Mouse (Mus musculus) ES-E14 (cell line): ENCODE measurements around the gene Vps33a. TPM values are rescaled to one million over a fixed set of nuclear protein-coding genes. Genes with fewer than 3 reads are reported as not detected.

Experiments used
- DNase-seq: peaks from one replicate; pipeline ENCODE4 v3.0.0-alpha.2; 2013; ENCODE audit warnings: low read depth, low spot score
- H3K27ac ChIP-seq: 2 replicates; pipeline ENCODE4 v1.5.1; 2012; ENCODE audit warnings: low read depth, mild to moderate bottlenecking, low read length, moderate library complexity, mixed read lengths; ENCODE audit not compliant: poor library complexity, insufficient read depth, severe bottlenecking
- H3K36me3 ChIP-seq: 2 replicates; pipeline ENCODE4 v1.6.1; 2012; ENCODE audit warnings: mild to moderate bottlenecking, low read length, moderate library complexity, mixed read lengths; ENCODE audit not compliant: control insufficient read depth, poor library complexity, insufficient read depth, severe bottlenecking
- H3K4me1 ChIP-seq, 2 experiments: fragments of 150-350 bp in 1 of 2; sonication (generic) in 1 of 2; 2 replicates each; pipeline ENCODE4 v1.6.1; 2012; ENCODE audit warnings: low read length in 2 of 2, mild to moderate bottlenecking in 1 of 2, mixed read lengths in 1 of 2; ENCODE audit not compliant: control insufficient read depth in 2 of 2, insufficient read depth in 2 of 2, poor library complexity in 1 of 2
- H3K4me3 ChIP-seq, 2 experiments: fragments of 150-350 bp in 1 of 2; sonication (generic) in 1 of 2; 2 replicates each; pipeline ENCODE4 v1.5.1; 2012; ENCODE audit warnings: low read length in 2 of 2, low read depth in 1 of 2, mild to moderate bottlenecking in 1 of 2, mixed read lengths in 1 of 2; ENCODE audit not compliant: insufficient read depth in 1 of 2, poor library complexity in 1 of 2, severe bottlenecking in 1 of 2
- H3K9ac ChIP-seq: 2 replicates; pipeline ENCODE4 v1.6.1; 2012; ENCODE audit warnings: low read depth, mild to moderate bottlenecking, low read length, mixed read lengths; ENCODE audit not compliant: poor library complexity, insufficient read depth, severe bottlenecking
- H3K9me3 ChIP-seq: fragments of 150-350 bp; sonication (generic); 2 replicates; pipeline ENCODE4 v1.6.1; 2012; ENCODE audit warnings: low read depth, mild to moderate bottlenecking, low read length; ENCODE audit not compliant: control insufficient read depth, insufficient read depth
- CHD2 ChIP-seq: IDR thresholded peaks from 2 replicates; pipeline ENCODE4 v1.6.1; 2014; ENCODE audit warnings: mild to moderate bottlenecking, low read depth, low read length, inconsistent platforms
- HCFC1 ChIP-seq: IDR thresholded peaks from 2 replicates; pipeline ENCODE4 v1.6.1; 2012; ENCODE audit warnings: low read length, inconsistent platforms, borderline replicate concordance; ENCODE audit not compliant: insufficient read depth
- MAFK ChIP-seq: IDR thresholded peaks from 2 replicates; pipeline ENCODE4 v1.6.1; 2014; ENCODE audit warnings: mild to moderate bottlenecking, low read depth, low read length, inconsistent platforms; ENCODE audit not compliant: insufficient read depth
- ZC3H11A ChIP-seq: IDR thresholded peaks from 2 replicates; pipeline ENCODE4 v1.6.1; 2012; ENCODE audit warnings: low read depth, mild to moderate bottlenecking, inconsistent platforms, low read length, borderline replicate concordance
- ZNF384 ChIP-seq: IDR thresholded peaks from 2 replicates; pipeline ENCODE4 v1.6.1; 2012; ENCODE audit warnings: low read depth, low read length, inconsistent platforms
- in situ Hi-C, 2 experiments: fragments of 600-800 bp; cut with MboI; formaldehyde crosslinking; loops; one replicate each; pipeline ENCODE4 v1.15.1; 2025; ENCODE audit warnings: low sequenced_read_pairs in 2 of 2, inconsistent platforms in 1 of 2; ENCODE audit not compliant: unreplicated experiment in 2 of 2
- total RNA-seq: library from RNA; depleted of rRNA; stranded (reverse); fragments of 300-350 nt; gene quantifications from 2 replicates; pipeline ENCODE4 v1.2.3, GENCODE M21; 2012; rRNA removed

The Vps33a gene
- total RNA-seq, 1 experiment = 23.0 TPM

DNA sequence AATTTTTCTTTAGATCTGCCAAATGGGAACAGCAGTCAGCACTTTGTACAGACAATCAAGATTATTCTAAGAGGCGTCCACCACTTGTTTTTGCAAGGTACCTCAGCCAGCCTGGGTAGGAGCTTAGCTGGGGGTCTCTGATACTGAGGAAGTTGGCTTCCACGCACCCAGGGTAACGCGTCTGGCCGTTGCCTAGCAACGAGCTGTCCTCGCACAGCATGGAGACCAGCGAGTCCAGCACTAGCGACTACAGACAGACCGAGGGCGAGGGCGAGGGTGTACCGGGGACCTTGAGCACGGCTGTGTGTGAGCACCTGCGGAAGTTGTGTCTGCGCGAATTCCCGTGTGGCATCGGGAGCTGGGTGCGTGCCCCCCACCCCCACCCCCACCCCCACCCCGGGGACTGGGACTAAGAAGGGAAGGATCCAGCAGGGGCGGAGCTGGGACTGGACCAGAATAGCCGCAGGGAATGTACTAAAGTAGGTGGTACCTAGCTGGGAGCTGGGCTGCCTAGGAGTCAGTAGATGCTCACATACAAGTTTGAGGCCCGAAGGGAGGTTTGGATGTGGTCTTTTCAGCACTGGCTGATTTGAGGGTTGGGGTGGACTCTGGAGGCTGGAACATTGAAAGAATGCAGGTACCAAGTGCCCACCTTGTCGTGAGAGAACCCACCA lies 83.6 kb downstream of the Vps33a start, which contains the start of the genes Lrrc43 and Il31:
Gene Lrrc43 (plus strand): TSS at position 194 of the 674 bp plus-strand sequence.
Gene Il31 (minus strand): TSS at position 378 of the 674 bp plus-strand sequence.
- TF ChIP-seq HCFC1 (no peak), MAFK (no peak), CHD2 (no peak), ZNF384 (no peak), ZC3H11A (no peak)
- no peaks in the 10 kb centered on the region for H3K9me3 ChIP-seq
- DNase-seq = no peak
- peaks cover 2 to 6% of the 10 kb centered on the region in 2 experiments; a peak in 1 of 4 replicates for H3K4me1 ChIP-seq
- H3K36me3 ChIP-seq = no peaks in the 10 kb centered on the region
- no peak within 1 kb of the TSS for H3K4me3 ChIP-seq
- no peak within 1 kb of the TSS for H3K9ac ChIP-seq
- H3K27ac ChIP-seq = no peak within 1 kb of the TSS
- in situ Hi-C loops = no loop called here

DNA sequence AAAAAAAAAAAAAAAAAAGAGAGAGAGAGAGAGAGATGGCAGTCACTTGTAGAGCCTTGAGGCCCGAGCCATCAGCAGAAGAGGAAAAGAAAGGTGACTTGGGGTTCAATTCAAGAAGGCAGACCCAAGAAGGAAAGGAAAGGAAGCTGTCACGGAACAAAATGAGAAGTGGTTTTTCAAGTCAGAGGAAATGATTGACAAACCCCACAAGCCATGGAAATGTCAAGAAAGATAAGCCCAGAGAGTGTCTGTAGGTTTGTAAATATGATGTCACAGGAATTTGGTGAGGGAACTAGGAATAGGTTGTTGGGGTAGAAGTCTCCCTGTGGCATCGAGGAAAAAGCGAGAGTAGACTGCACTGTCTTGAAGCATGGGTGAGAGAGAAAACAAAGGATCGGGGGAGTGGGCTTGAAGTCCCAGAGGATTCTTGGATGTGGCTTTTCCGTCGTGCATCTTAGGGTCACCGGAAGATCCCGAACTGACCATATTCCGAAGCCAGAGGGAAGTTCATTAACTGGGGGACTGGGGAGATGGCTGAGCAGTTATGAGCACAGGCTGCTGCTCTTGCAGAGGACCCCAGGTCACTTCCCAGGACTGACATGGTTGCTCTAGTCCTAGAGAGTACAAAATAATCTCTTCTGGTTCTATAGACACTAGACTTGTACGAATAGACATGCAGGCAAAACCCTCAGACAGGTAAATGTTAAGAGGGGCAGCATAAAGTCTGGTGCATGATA lies 85.0 kb downstream of the Vps33a start:
- no peaks in the 10 kb centered on the region for H3K36me3 ChIP-seq
- no peaks in the 10 kb centered on the region for H3K9me3 ChIP-seq
- in situ Hi-C loops = no loop called here
- no peak overlapping the region for H3K4me3 ChIP-seq
- DNase-seq = no peak
- peaks cover 2 to 6% of the 10 kb centered on the region in 2 experiments; a peak in 1 of 4 replicates for H3K4me1 ChIP-seq
- H3K9ac ChIP-seq = no peak overlapping the region
- H3K27ac ChIP-seq = no peak overlapping the region
- TF ChIP-seq CHD2 (no peak), ZC3H11A (no peak)

Other genes starting within 250 kb of the Vps33a start
- 8.0 and 13.7 TPM in 2 replicates for gene Bcl7a, start 229.2 kb downstream of the Vps33a start, total RNA-seq
- 8.0 and 8.2 TPM in 2 replicates for gene Mlxip, start 178.2 kb downstream of the Vps33a start, total RNA-seq
- 0.16 TPM in 1 of 2 replicates, not detected in the other for gene Lrrc43, start 83.7 kb downstream of the Vps33a start, total RNA-seq
- not detected in 2 replicates for gene Il31, start 83.5 kb downstream of the Vps33a start, total RNA-seq
- gene B3gnt4, start 62.6 kb downstream of the Vps33a start, total RNA-seq = 1.2 TPM in 2 replicates
- gene Diablo, start 48.9 kb downstream of the Vps33a start, total RNA-seq = 54.1 and 57.9 TPM in 2 replicates
- gene Gm49027, start 47.5 kb downstream of the Vps33a start, total RNA-seq = 0.94 and 1.2 TPM in 2 replicates
- 10.3 and 11.8 TPM in 2 replicates for gene Clip1, start 111.6 kb upstream of the Vps33a start, total RNA-seq
- 33.0 and 35.2 TPM in 2 replicates for gene Zcchc8, start 148.1 kb upstream of the Vps33a start, total RNA-seq
- gene Rsrc2, start 176.4 kb upstream of the Vps33a start, total RNA-seq = 93.2 and 106 TPM in 2 replicates
- gene Kntc1, start 176.7 kb upstream of the Vps33a start, total RNA-seq = 71.3 and 75.8 TPM in 2 replicates